In genomic region chr9:97344767-97345297, GRCm38 (mm10) we compare ENCODE assay signal across 10 mouse cellular contexts. TPM values are rescaled to one million over a fixed set of nuclear protein-coding genes. Genes with fewer than 3 reads are reported as not detected.
DNase-seq lines count a peak whose midpoint lies in the region; ATAC-seq and TF ChIP-seq lines count a peak whose summit lies in the region.
"Had no signal": no experiment of that assay in that cellular context is flagged by ENCODE, and none has a peak within 500 bp of the region (broad histone marks: within the 10 kb centered on the region; RNA-seq: fewer than 3 reads in every experiment).

No protein-coding gene starts in this region.

- H3K4me2 ChIP-seq in forebrain, embryonic 14.5 days (ENCODE audit: low read length), result no peak overlapping the region
- H3K4me2 ChIP-seq in kidney, postnatal 0 days (ENCODE audit: low read length), result peak overlapping the region; percentile 7; the same call in 1 of the 2 replicates
- H3K4me2 ChIP-seq in lung, embryonic 16.5 days (ENCODE audit: low read depth, low read length), result peak overlapping the region; percentile 21

- no peaks in the 10 kb centered on the region; the same call in 1 of the 2 replicates for H3K9me3 ChIP-seq in forebrain, embryonic 14.5 days (replicated peaks; ENCODE audit: control insufficient read depth, low read length)
- no peaks in the 10 kb centered on the region for H3K9me3 ChIP-seq in kidney, postnatal 0 days (replicated peaks; ENCODE audit: low read length)
- no peaks in the 10 kb centered on the region for H3K9me3 ChIP-seq in lung, embryonic 16.5 days (ENCODE audit: control insufficient read depth, low read length)

- no peak overlapping the region for H3K9ac ChIP-seq in forebrain, embryonic 14.5 days (ENCODE audit: low read length)
- H3K9ac ChIP-seq in kidney, postnatal 0 days (ENCODE audit: low read depth, low read length), result no peak overlapping the region
- no peak overlapping the region for H3K9ac ChIP-seq in lung, embryonic 16.5 days (ENCODE audit: low read length)

- no peak overlapping the region for H3K4me3 ChIP-seq in forebrain, embryonic 14.5 days (ENCODE audit: low read depth, low read length)
- no peak overlapping the region for H3K4me3 ChIP-seq in kidney, postnatal 0 days (replicated peaks; ENCODE audit: low read depth, low read length)
- H3K4me3 ChIP-seq in lung, embryonic 16.5 days (ENCODE audit: low read length), result no peak overlapping the region

- intact Hi-C loops in heart, postnatal 25 days (cut with DNase I), result no loop called here

- 29% methylated on average over 12 of the region's 12 CpGs for WGBS in forebrain, embryonic 14.5 days
- WGBS in kidney, postnatal 0 days, result 38% methylated on average over 12 of the region's 12 CpGs
- WGBS in lung, embryonic 16.5 days, result 9% methylated on average over 12 of the region's 12 CpGs

- DNase-seq in heart, postnatal 4 days, result peak; percentile 14
- DNase-seq in heart, postnatal 25 days (ENCODE audit: low spot score), result no peak
- DNase-seq in forebrain, embryonic 14.5 days (ENCODE audit: low spot score), result peak; percentile 91
- DNase-seq in kidney, postnatal 0 days (ENCODE audit: low spot score), result peak; percentile 73
- DNase-seq in urinary bladder, postnatal 14 days (ENCODE audit: low spot score), result no peak
- DNase-seq in T-cell, adult 2 months (ENCODE audit: low spot score), result no peak
- DNase-seq in adrenal gland, postnatal 36 days, result no peak
- DNase-seq: heart, adult 18-20 months had no signal

- peaks cover 9% of the 10 kb centered on the region for H3K4me1 ChIP-seq in forebrain, embryonic 14.5 days (ENCODE audit: control insufficient read depth, insufficient read depth, low read length)
- H3K4me1 ChIP-seq in kidney, postnatal 0 days (replicated peaks; ENCODE audit: insufficient read depth, low read length), result peaks cover 8% of the 10 kb centered on the region; the same call in 1 of the 2 replicates
- peaks cover 10% of the 10 kb centered on the region for H3K4me1 ChIP-seq in lung, embryonic 16.5 days (replicated peaks; ENCODE audit: control insufficient read depth, insufficient read depth, low read length)

- no peaks in the 10 kb centered on the region for H3K27me3 ChIP-seq in forebrain, embryonic 14.5 days (replicated peaks; ENCODE audit: control insufficient read depth, insufficient read depth, low read length)
- no peaks in the 10 kb centered on the region for H3K27me3 ChIP-seq in kidney, postnatal 0 days (ENCODE audit: insufficient read depth, low read length)
- H3K27me3 ChIP-seq in lung, embryonic 16.5 days (ENCODE audit: control insufficient read depth, insufficient read depth, low read depth, low read length), result no peaks in the 10 kb centered on the region

- no peaks in the 10 kb centered on the region for H3K36me3 ChIP-seq in forebrain, embryonic 14.5 days (ENCODE audit: control insufficient read depth, insufficient read depth, low read length)
- no peaks in the 10 kb centered on the region for H3K36me3 ChIP-seq in kidney, postnatal 0 days (ENCODE audit: insufficient read depth, low read length)
- H3K36me3 ChIP-seq in lung, embryonic 16.5 days (ENCODE audit: control insufficient read depth, insufficient read depth, low read length), result no peaks in the 10 kb centered on the region

- H3K27ac ChIP-seq in forebrain, embryonic 14.5 days (ENCODE audit: low read depth, low read length), result 0 out of 2 replicates have a peak overlapping the region, but pooled peaks have one; percentile 9
- H3K27ac ChIP-seq in kidney, postnatal 0 days, result peak overlapping the region; percentile 36; the same call in 1 of the 2 replicates
- peak overlapping the region; percentile 77 for H3K27ac ChIP-seq in lung, embryonic 16.5 days (ENCODE audit: low read length)

- peak; percentile 91 for ATAC-seq in forebrain, embryonic 14.5 days
- peak; percentile 80 for ATAC-seq in kidney, postnatal 0 days (replicated peaks; ENCODE audit: low FRiP score, low read depth)
- peak; percentile 91 for ATAC-seq in lung, embryonic 16.5 days (ENCODE audit: low read depth)

- TF ChIP-seq CTCF in kidney, postnatal 0 days (IDR thresholded peaks at IDR 0.05; ENCODE audit: low read depth), result no peak

RNA-seq across cellular contexts. Expression of gene Trim42, which starts 24.9 kb away (rescaled TPM):
- not detected for total RNA-seq in heart, postnatal 4 days (2021)
- total RNA-seq in heart, postnatal 25 days (2021), result not detected
- polyA plus RNA-seq in forebrain, embryonic 14.5 days (2014; fragmentation: Nextera tagmentation; extraction: Ambion mirVana), result not detected in 2 replicates
- not detected in 2 replicates for polyA plus RNA-seq in kidney, postnatal 0 days (2015; fragmentation: Nextera tagmentation; extraction: Ambion mirVana)
- not detected in 2 replicates for polyA plus RNA-seq in lung, embryonic 16.5 days (2015; fragmentation: Nextera tagmentation; extraction: Ambion mirVana)
- total RNA-seq in adrenal gland, postnatal 36 days (2021), result not detected
- total RNA-seq: heart, adult 18-20 months had no signal
- polyA plus RNA-seq: neural tube, embryonic 11.5 days had no signal

Comparison
In these comparisons a context has a peak if more than half of its experiments do, and no peak if none do; other contexts are left out.
1. DNase-seq: peak in heart, postnatal 4 days (single experiment), forebrain, embryonic 14.5 days (single experiment) and kidney, postnatal 0 days (single experiment); none in heart, postnatal 25 days (single experiment), urinary bladder, postnatal 14 days (single experiment), T-cell, adult 2 months (single experiment) and adrenal gland, postnatal 36 days (0 of 2).
2. H3K27ac ChIP-seq: peak in every context shown above with its lines; median percentile 77 in lung, embryonic 16.5 days; 36 in kidney, postnatal 0 days; 9 in forebrain, embryonic 14.5 days.
3. Peak in every context shown above with its lines, with median percentiles within 50 percentile points of each other: ATAC-seq.